Mouse (Mus musculus) layer of hippocampus, postnatal 10 days (tissue): Measurements from ENCODE around the gene Tenm2. TPM values are rescaled to one million over a fixed set of nuclear protein-coding genes. Genes with fewer than 3 reads are reported as not detected.

ENCODE experiments used
- DNase-seq, 2 experiments: peaks; one replicate each; pipeline ENCODE4 v3.0.0; 2021; ENCODE audit warnings: low spot score in 2 of 2
- total RNA-seq, 2 experiments: library from RNA; stranded (reverse); gene quantifications; 2 replicates each; pipeline ENCODE4 v1.2.3; 2021

Tenm2 gene
- total RNA-seq, 2 experiments from 2014 or later = 183 to 230 TPM

- no peak for DNase-seq
These were observed 326.7 kb downstream of the Tenm2 start for GRCm38 (mm10) chr11:36909036-36909435.

GRCm38 (mm10) chr11:36902302-36902701 lies 333.5 kb downstream of the Tenm2 start:
- no peak for DNase-seq

- DNase-seq = no peak
These were observed 342.7 kb downstream of the Tenm2 start for GRCm38 (mm10) chr11:36893061-36893460.

- DNase-seq = no peak
These were observed 344.7 kb downstream of the Tenm2 start for GRCm38 (mm10) chr11:36891106-36891505.

- no peak for DNase-seq
These were observed 348.3 kb downstream of the Tenm2 start for GRCm38 (mm10) chr11:36887490-36887889.

GRCm38 (mm10) chr11:36886147-36886546 lies 349.6 kb downstream of the Tenm2 start:
- no peak for DNase-seq

GRCm38 (mm10) chr11:36872961-36873360 lies 362.8 kb downstream of the Tenm2 start:
- no peak for DNase-seq

- no peak for DNase-seq
These were observed 365.2 kb downstream of the Tenm2 start for GRCm38 (mm10) chr11:36870548-36870947.

- no peak for DNase-seq
These were observed 384.1 kb downstream of the Tenm2 start for GRCm38 (mm10) chr11:36851690-36852089.

- DNase-seq = no peak
These were observed 388.3 kb downstream of the Tenm2 start for GRCm38 (mm10) chr11:36847451-36847850.

- no peak for DNase-seq
These were observed 402.9 kb downstream of the Tenm2 start for GRCm38 (mm10) chr11:36832855-36833254.

- DNase-seq = no peak
These were observed 404.3 kb downstream of the Tenm2 start for GRCm38 (mm10) chr11:36831511-36831910.

GRCm38 (mm10) chr11:36824666-36825065 lies 411.1 kb downstream of the Tenm2 start:
- DNase-seq = no peak

GRCm38 (mm10) chr11:36804615-36805014 lies 431.1 kb downstream of the Tenm2 start:
- DNase-seq = no peak

GRCm38 (mm10) chr11:36802208-36802631 lies 433.5 kb downstream of the Tenm2 start:
- DNase-seq = peak; percentile 16 to 34

- DNase-seq = no peak
These were observed 434.1 kb downstream of the Tenm2 start for GRCm38 (mm10) chr11:36801683-36802082.

- no peak for DNase-seq
These were observed 436.4 kb downstream of the Tenm2 start for GRCm38 (mm10) chr11:36799409-36799808.

GRCm38 (mm10) chr11:36758009-36758408 lies 477.8 kb downstream of the Tenm2 start:
- no peak for DNase-seq

- DNase-seq = no peak
These were observed 489.5 kb downstream of the Tenm2 start for GRCm38 (mm10) chr11:36746286-36746685.

- peak in 1 of 2 experiments; percentile 20 for DNase-seq
These were observed 508.0 kb downstream of the Tenm2 start for GRCm38 (mm10) chr11:36727800-36728199.

- DNase-seq = no peak
These were observed 532.9 kb downstream of the Tenm2 start for GRCm38 (mm10) chr11:36702881-36703280.

GRCm38 (mm10) chr11:36700951-36701350 lies 534.8 kb downstream of the Tenm2 start:
- DNase-seq = no peak

GRCm38 (mm10) chr11:36700131-36700530 lies 535.6 kb downstream of the Tenm2 start:
- no peak for DNase-seq

GRCm38 (mm10) chr11:36698268-36698667 lies 537.5 kb downstream of the Tenm2 start:
- DNase-seq = no peak
